14 mouse cellular contexts compared by ENCODE assay signal in genomic region chr4:151411016-151411415, GRCm38 (mm10).
DNase-seq lines count a peak whose midpoint lies in the region; ATAC-seq and TF ChIP-seq lines count a peak whose summit lies in the region.
"Had no signal": no experiment of that assay in that cellular context is flagged by ENCODE, and none has a peak within 500 bp of the region (broad histone marks: within the 10 kb centered on the region; RNA-seq: fewer than 3 reads in every experiment).

No protein-coding gene starts in this region.

- H3K4me2 ChIP-seq in intestine, postnatal 0 days (replicated peaks; ENCODE audit: low read depth) = no peak overlapping the region
- H3K4me2 ChIP-seq: liver, embryonic 11.5 days had no signal

- no peaks in the 10 kb centered on the region for H3K9me3 ChIP-seq in intestine, postnatal 0 days (ENCODE audit: control insufficient read depth)
- H3K9me3 ChIP-seq: intestine, embryonic 15.5 days had no signal

- no peak for TF ChIP-seq CTCF in left cerebral cortex, adult 2 months (IDR thresholded peaks at IDR 0.05)
- TF ChIP-seq CTCF in intestine, postnatal 0 days (IDR thresholded peaks at IDR 0.05; ENCODE audit: low read depth) = no peak

- intact Hi-C loops in left cerebral cortex, adult 2 months (cut with DNase I) = loop anchor here (1.0 to 5.0 kb wide), 4 partner anchors 24 to 451 kb away; no protein-coding TSS in a partner anchor
- intact Hi-C loops in left cerebral cortex, postnatal 10 days (cut with DNase I) = no loop called here

- peak; percentile 28 to 58 for DNase-seq in frontal cortex, adult 2 months (ENCODE audit: extremely low spot score in 1 of 2, low spot score in 1 of 2)
- DNase-seq in frontal cortex, postnatal 10 days (ENCODE audit: low spot score in 2 of 2) = no peak
- no peak for DNase-seq in left cerebral cortex, adult 2 months (ENCODE audit: extremely low spot score in 1 of 2, low spot score in 2 of 2)
- DNase-seq in left cerebral cortex, postnatal 10 days (ENCODE audit: extremely low spot score in 1 of 2, low spot score in 2 of 2) = no peak
- peak; percentile 57 for DNase-seq in NIH3T3 (ENCODE audit: low read depth)
- DNase-seq in fibroblast of lung, adult 2 months (ENCODE audit: low read depth) = peak; percentile 18
- DNase-seq in retina, postnatal 1 day = no peak
- DNase-seq: cerebellum, adult 8-10 months; kidney, postnatal 25 days; thymus, postnatal 4 days had no signal

- H3K4me3 ChIP-seq in left cerebral cortex, adult 2 months = no peak overlapping the region
- no peak overlapping the region for H3K4me3 ChIP-seq in intestine, postnatal 0 days (ENCODE audit: low read depth, low read length)
- H3K4me3 ChIP-seq: intestine, embryonic 15.5 days; midbrain, embryonic 12.5 days had no signal

- no peak overlapping the region for H3K9ac ChIP-seq in intestine, postnatal 0 days (ENCODE audit: low read depth, low read length)
- H3K9ac ChIP-seq: intestine, embryonic 15.5 days; midbrain, embryonic 12.5 days had no signal

- no peaks in the 10 kb centered on the region for H3K27me3 ChIP-seq in intestine, postnatal 0 days (replicated peaks; ENCODE audit: control insufficient read depth, insufficient read depth, low read length)
- H3K27me3 ChIP-seq: intestine, embryonic 15.5 days had no signal

- H3K4me1 ChIP-seq in intestine, postnatal 0 days (replicated peaks; ENCODE audit: control insufficient read depth, insufficient read depth, low read length) = no peaks in the 10 kb centered on the region

- 59% methylated on average over 3 of the region's 3 CpGs for WGBS in intestine, postnatal 0 days

- ATAC-seq in intestine, postnatal 0 days = no peak

- H3K36me3 ChIP-seq in intestine, postnatal 0 days (ENCODE audit: control insufficient read depth, insufficient read depth) = no peaks in the 10 kb centered on the region
- H3K36me3 ChIP-seq: intestine, embryonic 15.5 days; midbrain, embryonic 12.5 days had no signal

- H3K27ac ChIP-seq in left cerebral cortex, adult 2 months = peak overlapping the region; percentile 85
- H3K27ac ChIP-seq in intestine, postnatal 0 days (ENCODE audit: low read depth, low read length) = no peak overlapping the region
- H3K27ac ChIP-seq: intestine, embryonic 15.5 days; midbrain, embryonic 12.5 days had no signal

Comparison
In these comparisons a context has a peak if more than half of its experiments do, and no peak if none do; other contexts are left out.
1. DNase-seq: peak in frontal cortex, adult 2 months (2 of 2), NIH3T3 (single experiment) and fibroblast of lung, adult 2 months (single experiment); none in frontal cortex, postnatal 10 days (0 of 2), left cerebral cortex, adult 2 months (0 of 2), left cerebral cortex, postnatal 10 days (0 of 2) and retina, postnatal 1 day (single experiment).